In the genomic region with DNA sequence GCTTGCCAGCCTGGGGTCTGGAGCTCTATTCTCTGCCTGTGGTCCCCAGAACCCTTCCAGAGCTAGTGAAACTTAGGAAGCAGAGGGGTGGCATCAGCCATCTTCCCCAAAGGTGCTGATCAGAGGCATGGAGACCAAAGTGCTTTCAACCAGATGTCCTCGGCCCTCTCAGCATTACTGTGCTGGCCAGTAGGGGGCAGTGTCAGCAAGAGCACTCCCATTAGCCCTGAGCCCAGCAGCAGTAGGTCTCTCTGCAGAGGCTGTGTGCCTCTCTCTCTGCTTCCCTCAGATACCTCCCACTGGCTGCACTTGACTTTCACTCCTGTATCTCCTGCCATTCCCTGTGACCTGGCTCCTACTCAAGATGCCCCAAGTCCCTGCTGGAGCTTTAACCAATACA, we compare ENCODE assay signal across 7 mouse cellular contexts. TPM values are rescaled to one million over a fixed set of nuclear protein-coding genes. Genes with fewer than 3 reads are reported as not detected.
DNase-seq lines count a peak whose midpoint lies in the region; ATAC-seq and TF ChIP-seq lines count a peak whose summit lies in the region.

No protein-coding gene starts in this region.

- no peak overlapping the region for H3K4me3 ChIP-seq in kidney, embryonic 14.5 days (ENCODE audit: low read length)
- H3K4me3 ChIP-seq in intestine, postnatal 0 days (ENCODE audit: low read depth, low read length) = no peak overlapping the region
- H3K4me3 ChIP-seq in liver, postnatal 0 days (ENCODE audit: low read depth, low read length) = no peak overlapping the region

- WGBS in kidney, embryonic 14.5 days = 42% methylated on average over 1 of the region's 1 CpGs
- WGBS in intestine, postnatal 0 days = 27% methylated on average over 1 of the region's 1 CpGs
- WGBS in liver, postnatal 0 days (ENCODE audit: insufficient replicate concordance) = 31% methylated on average over 1 of the region's 1 CpGs

- peak; percentile 81 for TF ChIP-seq CTCF in Patski (IDR thresholded peaks at IDR 0.05)
- peak; percentile 89 for TF ChIP-seq CTCF in intestine, postnatal 0 days (IDR thresholded peaks at IDR 0.05; ENCODE audit: low read depth)
- TF ChIP-seq CTCF in liver, postnatal 0 days (IDR thresholded peaks at IDR 0.05; ENCODE audit: low read depth) = peak; percentile 88

- in situ Hi-C loops in Patski (cut with MboI; ENCODE audit: low pct_unique_long_range_greater_than_20kb) = no loop called here

- CTCF ChIA-PET in Patski (lab: Charles Lee) = interaction anchor here (0.7 to 2.2 kb wide), 7 partner anchors 10 to 88 kb away, joined by 3 to 5 read pairs (median 3); no protein-coding TSS in a partner anchor

- H3K9me3 ChIP-seq in kidney, embryonic 14.5 days (ENCODE audit: control insufficient read depth, low read length) = no peaks in the 10 kb centered on the region
- H3K9me3 ChIP-seq in intestine, postnatal 0 days (ENCODE audit: control insufficient read depth) = no peaks in the 10 kb centered on the region
- no peaks in the 10 kb centered on the region for H3K9me3 ChIP-seq in liver, postnatal 0 days (ENCODE audit: low read length)

- no peak for ATAC-seq in kidney, embryonic 14.5 days (ENCODE audit: low FRiP score, low TSS enrichment)
- peak; percentile 75 for ATAC-seq in Patski
- ATAC-seq in common myeloid progenitor, adult 5-6 weeks (replicated peaks; ENCODE audit: low read depth, poor library complexity, severe bottlenecking) = peak; percentile 77
- peak; percentile 37; the same call in 1 of the 2 replicates for ATAC-seq in intestine, postnatal 0 days
- ATAC-seq in liver, postnatal 0 days = peak; percentile 40; the same call in 1 of the 2 replicates

- H3K36me3 ChIP-seq in kidney, embryonic 14.5 days (ENCODE audit: control insufficient read depth, insufficient read depth, low read length) = peaks cover 55% of the 10 kb centered on the region
- H3K36me3 ChIP-seq in intestine, postnatal 0 days (ENCODE audit: control insufficient read depth, insufficient read depth) = peaks cover 64% of the 10 kb centered on the region
- peaks cover 53% of the 10 kb centered on the region for H3K36me3 ChIP-seq in liver, postnatal 0 days (replicated peaks; ENCODE audit: insufficient read depth, low read length)

- no peak overlapping the region for H3K4me2 ChIP-seq in kidney, embryonic 14.5 days (replicated peaks; ENCODE audit: low read depth, low read length)
- no peak overlapping the region for H3K4me2 ChIP-seq in intestine, postnatal 0 days (replicated peaks; ENCODE audit: low read depth)
- H3K4me2 ChIP-seq in liver, postnatal 0 days (ENCODE audit: low read depth, low read length) = no peak overlapping the region

- POLR2A ChIA-PET in Patski (lab: Charles Lee) = no interaction called here

- TF ChIP-seq EP300 in liver, postnatal 0 days (IDR thresholded peaks at IDR 0.05; ENCODE audit: low read depth) = no peak

- H3K27ac ChIP-seq in kidney, embryonic 14.5 days (ENCODE audit: low read depth, low read length) = no peak overlapping the region
- no peak overlapping the region for H3K27ac ChIP-seq in intestine, postnatal 0 days (ENCODE audit: low read depth, low read length)
- H3K27ac ChIP-seq in liver, postnatal 0 days (ENCODE audit: low read depth) = no peak overlapping the region

- H3K27me3 ChIP-seq in kidney, embryonic 14.5 days (ENCODE audit: control insufficient read depth, insufficient read depth, low read length) = no peaks in the 10 kb centered on the region
- H3K27me3 ChIP-seq in Patski = no peaks in the 10 kb centered on the region
- no peaks in the 10 kb centered on the region for H3K27me3 ChIP-seq in intestine, postnatal 0 days (replicated peaks; ENCODE audit: control insufficient read depth, insufficient read depth, low read length)
- no peaks in the 10 kb centered on the region for H3K27me3 ChIP-seq in liver, postnatal 0 days (ENCODE audit: insufficient read depth, low read length)

- no peaks in the 10 kb centered on the region for H3K4me1 ChIP-seq in kidney, embryonic 14.5 days (ENCODE audit: control insufficient read depth, insufficient read depth, low read length)
- H3K4me1 ChIP-seq in intestine, postnatal 0 days (replicated peaks; ENCODE audit: control insufficient read depth, insufficient read depth, low read length) = no peaks in the 10 kb centered on the region
- H3K4me1 ChIP-seq in liver, postnatal 0 days (ENCODE audit: insufficient read depth) = 0 out of 2 replicates have a peak, but pooled peaks cover 2% of the 10 kb centered on the region

- no peak overlapping the region for H3K9ac ChIP-seq in kidney, embryonic 14.5 days (ENCODE audit: low read depth, low read length)
- no peak overlapping the region for H3K9ac ChIP-seq in intestine, postnatal 0 days (ENCODE audit: low read depth, low read length)
- no peak overlapping the region for H3K9ac ChIP-seq in liver, postnatal 0 days (replicated peaks)

- DNase-seq in kidney, adult 9 months = peak; percentile 57
- DNase-seq in Patski (ENCODE audit: low read depth, low spot score) = no peak
- DNase-seq in liver, postnatal 0 days = peak; percentile 74
- peak; percentile 52 for DNase-seq in right cerebral cortex, postnatal 4 days

RNA-seq across cellular contexts. Expression of a gene that starts 11.0 kb away (rescaled TPM):
- polyA plus RNA-seq in kidney, embryonic 14.5 days (2014; fragmentation: Nextera tagmentation; extraction: Ambion mirVana) = 44.8 and 81.1 TPM in 2 replicates
- polyA plus RNA-seq in Patski (2021) = 103 TPM
- total RNA-seq in common myeloid progenitor, adult 5-6 weeks (2017) = 92.6 and 111 TPM in 2 replicates
- 25.7 and 28.5 TPM in 2 replicates for polyA plus RNA-seq in intestine, postnatal 0 days (2015; fragmentation: Nextera tagmentation; extraction: Ambion mirVana)
- polyA plus RNA-seq in liver, postnatal 0 days (2015; fragmentation: Nextera tagmentation; extraction: Ambion mirVana) = 14.5 and 16.4 TPM in 2 replicates
